Mouse (Mus musculus) NIH3T3 (cell line): ENCODE data around the gene Gm5849.
"Not testable (repeated sequence)": the region's sequence is repeated elsewhere in the genome, so short reads cannot be mapped to it uniquely, and the experiment has no call there.

ENCODE experiments used
- DNase-seq: peaks from one replicate; pipeline ENCODE4 v3.0.0-alpha.2; 2012; ENCODE audit warnings: low read depth

Gene Gm5849

DNA sequence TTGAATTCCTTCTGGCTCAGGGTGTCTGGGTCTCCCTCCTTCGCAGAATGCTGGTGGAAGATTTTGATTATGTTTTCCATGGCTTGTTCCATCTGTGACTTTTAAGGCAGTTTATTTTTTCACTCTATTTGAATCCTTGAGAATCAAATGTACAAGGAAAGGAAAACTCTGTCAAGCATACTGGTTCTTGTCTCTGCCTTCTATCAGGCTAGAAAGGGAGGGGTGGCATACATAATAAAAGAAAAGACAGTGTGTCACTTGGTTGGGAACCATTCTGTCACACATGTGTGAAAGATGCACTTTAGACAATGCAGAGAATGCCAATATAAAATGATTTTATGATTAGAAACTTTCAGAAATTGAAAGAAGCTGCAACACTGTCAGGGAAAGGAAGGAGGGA, at the start of gene Gm5849:
Gene Gm5849, minus strand, starts transcription at position 101 of the 400 bp plus-strand sequence.
- not testable (repeated sequence) for DNase-seq

DNA sequence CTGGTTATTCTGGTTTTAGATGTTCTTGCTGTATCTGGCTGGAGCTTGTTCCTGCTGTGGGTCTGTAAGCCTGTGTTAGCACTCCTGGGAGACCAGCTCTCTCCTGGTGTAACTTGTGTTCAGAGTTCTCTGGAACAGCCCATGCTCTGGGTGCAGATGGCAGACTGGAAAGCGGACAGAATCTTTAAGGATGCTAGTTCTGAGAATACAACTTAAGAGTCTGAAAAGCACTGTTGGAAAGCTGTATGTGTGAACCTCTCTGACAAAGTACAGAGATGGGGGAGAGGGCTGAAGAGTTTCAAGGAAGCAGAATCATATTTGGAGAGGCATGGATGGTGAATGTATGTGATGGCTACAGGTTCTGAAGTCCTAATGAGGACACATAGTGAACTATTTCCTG, 28.0 kb downstream of the Gm5849 start:
- DNase-seq: no peak

GRCm38 (mm10) chr3:90726606-90727005, 51.1 kb downstream of the Gm5849 start, which contains the start of gene Pglyrp4:
Pglyrp4 (plus strand) TSS chr3:90726906.
- no peak for DNase-seq
